Mouse (Mus musculus) MEL (cell line): ENCODE data around the gene Zfp398. TPM values are rescaled to one million over a fixed set of nuclear protein-coding genes. Genes with fewer than 3 reads are reported as not detected.
A peak's percentile ranks its signal among the peaks of the same experiment; 100 is the strongest.

Source experiments
- DNase-seq: peaks from one replicate; pipeline ENCODE4 v3.0.0; 2011; ENCODE audit warnings: low read depth, low spot score
- H3K27ac ChIP-seq: 2 replicates; pipeline ENCODE4 v1.5.1; 2012; ENCODE audit warnings: low read depth, mild to moderate bottlenecking, control low read depth, low read length, moderate library complexity; ENCODE audit not compliant: control insufficient read depth
- H3K27me3 ChIP-seq, 2 experiments: fragments of 150-350 bp in 1 of 2; sonication (generic) in 1 of 2; 2 replicates each; pipeline ENCODE4 v1.6.1; 2012; ENCODE audit warnings: low read length in 2 of 2, mild to moderate bottlenecking in 2 of 2, improper control_type of control experiment in 1 of 2, moderate library complexity in 1 of 2; ENCODE audit not compliant: insufficient read depth in 2 of 2, control insufficient read depth in 1 of 2
- H3K36me3 ChIP-seq, 2 experiments: 2 replicates each; pipeline ENCODE4 v1.6.1; 2012 to 2014; ENCODE audit warnings: low read length in 2 of 2, improper control_type of control experiment in 1 of 2, inconsistent platforms in 1 of 2, mild to moderate bottlenecking in 1 of 2; ENCODE audit not compliant: insufficient read depth in 2 of 2, control insufficient read depth in 1 of 2
- H3K4me1 ChIP-seq, 2 experiments: fragments of 150-350 bp in 1 of 2; sonication (generic) in 1 of 2; 2 replicates each; pipeline ENCODE4 v1.6.1; 2012; ENCODE audit warnings: low read length in 2 of 2, improper control_type of control experiment in 1 of 2, mild to moderate bottlenecking in 1 of 2; ENCODE audit not compliant: insufficient read depth in 2 of 2, control insufficient read depth in 1 of 2
- H3K4me3 ChIP-seq, 2 experiments: fragments of 150-350 bp in 1 of 2; sonication (generic) in 1 of 2; 2 replicates each; pipeline ENCODE4 v1.5.1; 2012; ENCODE audit warnings: low read depth in 2 of 2, low read length in 2 of 2, mild to moderate bottlenecking in 2 of 2, moderate library complexity in 2 of 2, control low read depth in 1 of 2, improper control_type of control experiment in 1 of 2; ENCODE audit not compliant: control insufficient read depth in 1 of 2, insufficient read depth in 1 of 2
- H3K79me2 ChIP-seq: 2 replicates; pipeline ENCODE4 v1.6.1; 2012; ENCODE audit warnings: mild to moderate bottlenecking, low read length, moderate library complexity; ENCODE audit not compliant: control insufficient read depth, poor library complexity, insufficient read depth
- H3K9ac ChIP-seq: 2 replicates; pipeline ENCODE4 v1.6.1; 2012; ENCODE audit warnings: low read depth, mild to moderate bottlenecking, control low read depth, low read length, moderate library complexity; ENCODE audit not compliant: control insufficient read depth, poor library complexity, severe bottlenecking
- H3K9me3 ChIP-seq: fragments of 150-350 bp; sonication (generic); replicated peaks from 2 replicates; pipeline ENCODE4 v1.6.1; 2012; ENCODE audit warnings: mild to moderate bottlenecking, low read length, improper control_type of control experiment, moderate library complexity; ENCODE audit not compliant: insufficient read depth
- CHD1 ChIP-seq: IDR thresholded peaks from 2 replicates; pipeline ENCODE4 v1.6.1; 2012; ENCODE audit warnings: low read depth, mild to moderate bottlenecking, inconsistent platforms, low read length, improper control_type of control experiment
- ELF1 ChIP-seq: IDR thresholded peaks from 2 replicates; pipeline ENCODE4 v1.6.1; 2014; ENCODE audit warnings: low read depth, mild to moderate bottlenecking, inconsistent platforms, low read length, improper control_type of control experiment, moderate library complexity
- HCFC1 ChIP-seq: IDR thresholded peaks from 2 replicates; pipeline ENCODE4 v1.6.1; 2012; ENCODE audit warnings: low read depth, mild to moderate bottlenecking, inconsistent platforms, low read length, improper control_type of control experiment, moderate library complexity
- MAFK ChIP-seq: IDR thresholded peaks from 2 replicates; pipeline ENCODE4 v1.6.1; 2011; ENCODE audit warnings: low read depth, mild to moderate bottlenecking, low read length, improper control_type of control experiment, borderline replicate concordance
- MEF2A ChIP-seq: IDR thresholded peaks from 2 replicates; pipeline ENCODE4 v1.6.1; 2014; ENCODE audit warnings: low read depth, mild to moderate bottlenecking, inconsistent platforms, low read length, improper control_type of control experiment; ENCODE audit not compliant: poor library complexity, insufficient replicate concordance, severe bottlenecking; ENCODE audit errors: extremely low read depth
- MYB ChIP-seq: IDR thresholded peaks from 2 replicates; pipeline ENCODE4 v1.6.1; 2011; ENCODE audit warnings: mild to moderate bottlenecking, low read depth, low read length, improper control_type of control experiment
- MYC ChIP-seq: IDR thresholded peaks from 2 replicates; pipeline ENCODE4 v1.6.1; 2011; ENCODE audit warnings: low read depth, mild to moderate bottlenecking, low read length, improper control_type of control experiment, moderate library complexity
- POLR2A ChIP-seq, 2 experiments: IDR thresholded peaks; 2 replicates each; pipeline ENCODE4 v1.6.1; 2011 to 2012; ENCODE audit warnings: low read length in 2 of 2, mild to moderate bottlenecking in 2 of 2, control low read depth in 1 of 2, improper control_type of control experiment in 1 of 2, low read depth in 1 of 2, moderate library complexity in 1 of 2; ENCODE audit not compliant: control insufficient read depth in 1 of 2, insufficient read depth in 1 of 2, poor library complexity in 1 of 2
- POLR2AphosphoS2 ChIP-seq: IDR thresholded peaks from 2 replicates; pipeline ENCODE4 v1.6.1; 2011; ENCODE audit warnings: low read length, improper control_type of control experiment
- POLR2AphosphoS5 ChIP-seq: IDR thresholded peaks from 2 replicates; pipeline ENCODE4 v1.6.1; 2012; ENCODE audit warnings: low read depth, borderline replicate concordance, mild to moderate bottlenecking, inconsistent platforms, low read length, moderate library complexity, mixed read lengths
- SIN3A ChIP-seq: IDR thresholded peaks from 2 replicates; pipeline ENCODE4 v1.6.1; 2012; ENCODE audit warnings: low read length, improper control_type of control experiment, inconsistent platforms
- SMC3 ChIP-seq: IDR thresholded peaks from 2 replicates; pipeline ENCODE4 v1.6.1; 2011; ENCODE audit warnings: low read depth, low read length, improper control_type of control experiment
- TBP ChIP-seq: IDR thresholded peaks from 2 replicates; pipeline ENCODE4 v1.8.0; 2011; ENCODE audit warnings: low read depth, low read length, improper control_type of control experiment
- TCF12 ChIP-seq: IDR thresholded peaks from 2 replicates; pipeline ENCODE4 v1.6.1; 2014; ENCODE audit warnings: low read depth, mild to moderate bottlenecking, inconsistent platforms, low read length, improper control_type of control experiment, moderate library complexity
- UBTF ChIP-seq: IDR thresholded peaks from 2 replicates; pipeline ENCODE4 v1.6.1; 2012; ENCODE audit warnings: low read depth, mild to moderate bottlenecking, inconsistent platforms, low read length, improper control_type of control experiment, moderate library complexity, borderline replicate concordance; ENCODE audit not compliant: insufficient read depth
- ZMIZ1 ChIP-seq: IDR thresholded peaks from 2 replicates; pipeline ENCODE4 v1.6.1; 2012; ENCODE audit warnings: low read depth, mild to moderate bottlenecking, inconsistent platforms, low read length, improper control_type of control experiment, moderate library complexity
- polyA plus RNA-seq, 2 experiments: library from polyadenylated mRNA; stranded (reverse) in 1 of 2; unstranded in 1 of 2; fragments of >175 nt in 1 of 2; fragments of >200 nt in 1 of 2; gene quantifications; 2 replicates each; pipeline versions ENCODE4 v1.2.1 to v1.2.4; 2012; ENCODE audit warnings: low replicate concordance in 2 of 2, low read depth in 1 of 2; ENCODE audit not compliant: insufficient read length in 2 of 2, insufficient read depth in 1 of 2, missing spikeins in 1 of 2
- total RNA-seq: library from RNA; depleted of rRNA; stranded (reverse); fragments of 300-350 nt; gene quantifications from 2 replicates; pipeline ENCODE4 v1.2.3, GENCODE M21; 2012

Gene Zfp398
- total and polyA plus RNA-seq, 3 experiments, result 4.7 to 9.5 TPM; not detected in 1

GRCm38 (mm10) chr6:47830104-47831078 lies 5.1 kb upstream of the Zfp398 start, which contains the start of gene Zfp786 (continued):
- no peak for TF ChIP-seq MEF2A
- peak; percentile 47 for TF ChIP-seq SMC3
- peak; percentile 72 for TF ChIP-seq HCFC1
- no peak for TF ChIP-seq POLR2AphosphoS5
- no peak for TF ChIP-seq ELF1

- no peak for TF ChIP-seq ZMIZ1
- no peak for TF ChIP-seq POLR2A (IDR thresholded peaks at IDR 0.05; ENCODE audit: control insufficient read depth in 1 of 2, insufficient read depth in 1 of 2, low read depth in 1 of 2, low read length in 2 of 2, poor library complexity in 1 of 2)
- TF ChIP-seq MAFK, result no peak
- TF ChIP-seq TBP, result no peak
- no peak for TF ChIP-seq TCF12
- TF ChIP-seq POLR2AphosphoS2, result no peak
- TF ChIP-seq MYB, result no peak
- no peak for TF ChIP-seq MYC
- TF ChIP-seq SIN3A, result no peak
- Histone ChIP-seq H3K9ac (no peak overlapping the region), H3K36me3 (peaks cover 0 to 14% of the 10 kb centered on the region in 2 experiments; a peak in 2 of 4 replicates), H3K27me3 (no peaks in the 10 kb centered on the region), H3K4me1 (peaks cover 3 to 5% of the 10 kb centered on the region in 2 experiments; a peak in 3 of 4 replicates), H3K79me2 (peaks cover 9% of the 10 kb centered on the region), H3K9me3 (no peaks in the 10 kb centered on the region), H3K27ac (no peak overlapping the region), H3K4me3 (no peak overlapping the region)
- no peak for DNase-seq
Measured at GRCm38 (mm10) chr6:47832220-47832619, 3.2 kb upstream of the Zfp398 start.

- Histone ChIP-seq H3K9me3 (no peaks in the 10 kb centered on the region), H3K4me3 (peak overlapping the region; percentile 72 to 91), H3K79me2 (peaks cover 17% of the 10 kb centered on the region), H3K4me1 (peaks cover 12 to 13% of the 10 kb centered on the region in 2 experiments), H3K36me3 (peaks cover 2 to 26% of the 10 kb centered on the region in 2 experiments; a peak in 3 of 4 replicates), H3K27ac (peak overlapping the region; percentile 54), H3K9ac (peak overlapping the region; percentile 82), H3K27me3 (no peaks in the 10 kb centered on the region)
- peak; percentile 72 for DNase-seq
- TF ChIP-seq HCFC1, result 0 out of 2 replicates have a peak, but pooled peaks have one; percentile 35
- TF ChIP-seq SIN3A, result peak; percentile 39
- 0 out of 4 replicates have a peak, but pooled peaks of 1 of the 2 experiments have one; percentile 4 for TF ChIP-seq POLR2A (IDR thresholded peaks at IDR 0.05; ENCODE audit: control insufficient read depth in 1 of 2, insufficient read depth in 1 of 2, low read depth in 1 of 2, low read length in 2 of 2, poor library complexity in 1 of 2)
- no peak for TF ChIP-seq MYC
- 0 out of 2 replicates have a peak, but pooled peaks have one; percentile 63 for TF ChIP-seq CHD1
- no peak for TF ChIP-seq TBP
- peak; percentile 19; the same call in 1 of the 2 replicates for TF ChIP-seq UBTF
Measured at GRCm38 (mm10) chr6:47835984-47836521, 592 bp downstream of the Zfp398 start.
